Mouse (Mus musculus): Measurements from ENCODE around the gene a.

a gene

DNA sequence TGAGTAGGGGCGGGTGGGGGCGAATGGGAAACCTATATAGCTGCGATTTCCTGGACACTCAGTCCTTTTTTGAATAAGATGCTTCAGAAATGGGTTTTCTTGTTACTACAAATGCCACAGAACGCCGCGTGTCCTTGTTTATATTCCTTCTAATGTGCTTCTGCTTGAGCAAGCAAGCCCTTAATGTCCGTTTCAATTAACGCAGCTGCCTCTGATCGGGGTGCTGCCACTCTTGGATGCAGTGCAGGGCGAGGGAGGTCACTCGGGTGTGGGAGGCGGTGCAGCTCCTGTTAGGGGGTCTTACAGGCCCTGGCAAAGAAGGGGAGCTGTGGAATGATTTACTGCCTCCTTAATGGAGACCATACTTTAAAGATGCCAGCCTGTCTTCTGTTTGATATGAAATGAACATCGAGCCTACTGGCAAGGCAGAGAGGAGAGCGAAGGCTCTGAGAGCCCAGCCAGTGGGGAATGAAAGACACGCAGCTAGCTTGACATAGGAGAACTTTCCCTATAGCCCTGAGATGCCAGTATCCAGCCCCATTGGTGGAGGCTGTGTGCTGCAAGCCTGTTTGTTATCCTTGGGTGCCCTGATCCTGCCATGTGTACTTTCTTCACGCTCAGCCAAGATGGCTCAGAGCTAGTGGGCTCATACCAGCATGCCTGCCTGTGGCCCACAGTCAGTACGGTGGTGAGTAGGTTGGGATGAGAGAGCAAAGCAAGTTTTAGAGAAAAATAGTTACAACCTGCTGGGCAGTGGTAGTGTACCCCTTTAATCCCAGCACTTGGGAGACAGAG is 8.1 kb upstream of the a start:
- DNase-seq (ENCODE audit: low spot score): no peak

DNA sequence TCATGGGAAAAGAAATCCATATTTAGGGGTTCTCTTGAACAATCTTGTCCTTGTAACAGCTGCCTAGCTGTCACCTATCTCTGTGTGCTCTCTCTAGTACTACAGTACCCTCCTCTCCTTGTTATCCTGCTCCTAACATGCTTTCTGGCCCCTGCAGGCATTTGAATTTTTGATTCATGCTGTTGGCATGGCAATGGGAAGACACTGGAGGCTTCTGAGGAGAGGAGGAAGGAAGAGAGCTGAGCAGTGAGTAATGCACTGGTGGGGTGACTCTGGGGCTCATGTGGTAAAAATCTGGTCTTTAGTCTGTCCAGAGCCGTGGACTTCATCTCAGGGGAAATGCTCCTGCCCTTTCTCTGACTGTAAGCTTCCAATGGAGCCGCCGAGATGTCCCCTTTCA is 5.9 kb upstream of the a start:
- DNase-seq (ENCODE audit: low spot score): no peak

DNA sequence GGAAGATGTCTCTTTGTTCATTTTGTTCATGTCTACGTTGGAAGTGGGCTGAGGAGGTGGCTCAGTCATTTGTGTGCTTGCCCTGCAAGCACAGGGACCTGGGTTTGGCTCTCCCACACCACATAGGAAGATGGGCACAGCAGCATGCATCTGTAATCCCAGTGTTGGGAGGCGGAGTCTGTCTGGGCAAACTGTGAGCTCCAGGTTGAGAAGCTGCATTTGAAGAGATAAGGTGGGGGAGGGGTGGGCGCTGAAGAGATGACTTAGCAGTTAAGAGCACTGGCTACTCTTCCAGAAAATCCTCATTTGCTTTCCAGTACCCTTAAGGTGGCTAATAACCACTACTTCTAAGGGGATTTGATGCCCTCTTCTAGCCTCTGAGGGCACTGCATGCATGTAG is 5.0 kb upstream of the a start:
- no peak for DNase-seq (ENCODE audit: low spot score)

- no peak for DNase-seq (ENCODE audit: low spot score)
Observed at GRCm38 (mm10) chr2:154786776-154787175, 4.4 kb upstream of the a start.

- DNase-seq (ENCODE audit: low spot score): no peak
Observed at GRCm38 (mm10) chr2:154789381-154789780, 1.8 kb upstream of the a start.

- no peak for DNase-seq (ENCODE audit: low spot score)
Observed at GRCm38 (mm10) chr2:154789977-154790655, 1.1 kb upstream of the a start.

- peak; percentile 51 for DNase-seq (ENCODE audit: low spot score)
Observed at GRCm38 (mm10) chr2:154791661-154792642, 750 bp downstream of the a start.

GRCm38 (mm10) chr2:154803372-154803771 is 12.2 kb downstream of the a start:
- DNase-seq (ENCODE audit: low spot score): no peak

GRCm38 (mm10) chr2:154803845-154804244 is 12.6 kb downstream of the a start:
- no peak for DNase-seq (ENCODE audit: low spot score)

DNA sequence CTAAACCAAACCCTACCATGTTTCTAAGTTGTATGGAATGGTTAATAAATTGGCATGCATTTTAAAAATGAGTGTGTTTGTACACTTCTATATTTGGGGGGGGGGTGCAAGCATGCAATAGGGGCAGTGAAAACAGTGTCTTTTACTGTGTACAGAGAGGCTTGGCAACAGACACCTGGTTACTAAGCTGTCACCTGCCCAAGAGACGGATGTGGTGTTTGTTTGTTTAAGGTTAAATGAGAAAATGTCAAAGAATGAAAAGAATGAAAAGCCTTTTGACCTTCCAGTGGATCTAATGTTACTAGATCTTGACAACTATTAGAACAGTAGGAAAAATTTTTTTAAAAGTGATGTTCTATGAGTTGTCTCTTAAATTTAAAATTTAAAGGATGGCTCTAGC is 16.5 kb downstream of the a start:
- no peak for DNase-seq (ENCODE audit: low spot score)

DNA sequence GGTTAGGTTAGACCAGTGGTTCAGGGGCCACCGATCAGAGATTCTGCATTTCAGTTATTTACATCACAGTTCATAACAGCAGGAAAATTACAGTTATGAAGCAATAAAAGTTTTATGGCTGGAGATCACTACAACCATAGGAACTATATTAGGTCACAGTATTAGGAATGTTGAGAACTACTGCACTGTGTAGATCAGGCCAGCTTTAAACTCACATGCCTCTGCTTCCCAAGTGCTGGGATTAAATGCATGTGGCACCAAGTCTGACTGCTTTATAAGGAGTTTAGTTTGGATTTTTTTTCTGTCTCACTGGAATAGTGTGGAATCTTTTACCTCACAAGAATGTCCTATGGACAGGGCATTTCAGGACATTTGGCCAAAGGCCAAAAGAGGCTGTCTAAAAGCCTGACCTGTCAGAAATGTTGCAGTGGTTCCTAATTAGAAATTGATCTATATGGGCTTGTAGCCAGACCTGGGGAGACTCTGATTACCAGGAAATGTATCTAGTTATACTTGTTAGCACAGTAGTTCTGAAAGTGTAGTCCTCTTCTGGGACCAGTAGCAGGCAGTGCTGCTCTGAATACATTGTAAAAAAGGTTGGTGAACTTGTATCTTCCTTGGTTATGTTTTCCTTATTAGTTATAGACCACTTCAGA is 18.0 kb downstream of the a start:
- DNase-seq (ENCODE audit: low spot score): no peak

DNA sequence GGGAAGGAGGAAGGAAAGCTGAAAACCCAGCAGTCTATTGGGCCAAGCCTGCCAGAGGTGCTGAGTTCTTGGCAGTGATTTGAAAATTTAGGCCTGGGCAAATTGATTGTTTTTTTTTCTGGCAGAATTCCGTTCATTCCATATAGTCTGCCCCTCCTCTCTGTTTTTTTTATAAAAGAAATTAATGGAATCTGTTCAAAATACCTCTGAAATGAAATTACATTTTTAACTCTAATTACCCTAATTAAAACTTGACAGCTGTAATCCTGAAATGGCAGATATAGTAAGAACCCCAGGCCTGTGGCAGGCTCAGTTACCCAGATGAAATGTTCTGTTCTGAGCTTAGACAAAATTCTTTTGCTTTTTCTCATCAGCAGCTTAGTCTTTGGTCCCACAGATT is 19.6 kb downstream of the a start:
- DNase-seq (ENCODE audit: low spot score): no peak

GRCm38 (mm10) chr2:154813426-154813825 is 22.2 kb downstream of the a start:
- DNase-seq (ENCODE audit: low spot score): no peak

GRCm38 (mm10) chr2:154817089-154817488 is 25.9 kb downstream of the a start:
- DNase-seq (ENCODE audit: low spot score): no peak

DNA sequence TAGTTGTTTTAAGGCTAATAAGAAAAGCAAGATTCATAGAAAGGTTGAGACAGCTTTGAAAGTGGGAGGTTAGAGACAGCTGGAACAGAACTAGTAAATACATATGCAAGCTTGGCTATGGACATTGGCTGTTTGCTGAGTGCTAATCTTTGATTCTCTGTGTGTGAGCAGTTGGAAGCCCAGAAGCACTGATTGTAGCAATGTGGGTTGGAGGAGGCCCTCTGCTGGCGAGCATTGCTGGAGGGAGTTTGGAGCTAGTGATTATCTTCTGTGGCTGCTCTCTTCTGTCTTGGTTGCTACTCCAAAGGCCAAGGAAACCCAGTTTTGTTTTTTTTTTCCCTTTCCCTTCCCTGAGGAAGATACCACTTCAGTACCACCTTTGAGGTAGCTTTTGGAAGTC is 26.6 kb downstream of the a start:
- no peak for DNase-seq (ENCODE audit: low spot score)

GRCm38 (mm10) chr2:154818599-154818998 is 27.4 kb downstream of the a start:
- DNase-seq (ENCODE audit: low spot score): no peak

- DNase-seq (ENCODE audit: low spot score): no peak
Observed at GRCm38 (mm10) chr2:154820346-154820745, 29.1 kb downstream of the a start.

DNA sequence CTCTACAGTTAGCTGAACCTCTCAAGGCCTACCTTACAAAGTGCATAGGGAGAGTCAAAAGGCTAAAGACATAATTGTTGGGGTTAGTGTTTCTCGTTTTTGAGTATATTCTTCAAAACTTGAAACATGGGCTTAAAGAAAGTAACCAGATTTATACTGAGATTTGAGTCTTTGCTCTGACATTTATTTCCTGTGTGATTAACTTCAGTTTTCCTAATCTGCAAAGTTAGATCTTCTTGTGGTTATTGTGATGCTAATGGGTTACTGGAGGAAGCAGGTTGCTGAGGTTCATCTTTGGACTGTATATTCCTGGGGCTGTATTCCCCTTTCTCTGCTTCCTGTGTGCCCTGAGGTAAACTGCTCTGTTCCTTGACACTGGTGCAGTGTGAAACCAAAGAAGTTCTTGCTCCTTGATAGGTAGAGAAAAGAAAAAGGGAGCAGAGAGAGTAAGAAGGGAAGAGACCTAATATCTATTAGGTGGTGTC is 34.9 kb downstream of the a start:
- no peak for DNase-seq (ENCODE audit: low spot score)

DNA sequence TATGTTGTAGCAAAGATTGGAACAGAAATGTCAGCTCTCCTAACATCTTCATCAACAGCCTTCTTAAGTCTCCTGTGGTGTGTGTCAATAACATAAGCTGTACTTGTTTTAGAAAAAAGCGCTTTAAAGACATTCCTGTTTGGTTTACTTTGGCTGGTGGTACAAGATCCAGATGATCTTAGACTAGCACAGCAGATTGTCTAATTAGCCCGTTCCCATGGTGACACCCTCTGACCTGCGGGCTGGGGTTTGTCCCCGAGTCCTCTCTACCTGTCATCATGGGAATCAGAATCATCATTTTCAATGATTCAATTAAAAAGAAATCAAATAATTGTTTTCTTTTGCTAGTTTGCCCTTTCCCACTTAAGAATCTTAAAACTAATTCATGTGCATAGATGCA is 36.3 kb downstream of the a start:
- no peak for DNase-seq (ENCODE audit: low spot score)

- no peak for DNase-seq (ENCODE audit: low spot score)
Observed at GRCm38 (mm10) chr2:154832471-154832870, 41.3 kb downstream of the a start.

GRCm38 (mm10) chr2:154834149-154834865 is 43.1 kb downstream of the a start:
- no peak for DNase-seq (ENCODE audit: low spot score)

Measured in urinary bladder, postnatal 10 days (tissue).